Mouse (Mus musculus) neural tube, embryonic 15.5 days (tissue): ENCODE results near the gene Hist1h2ag. TPM values are rescaled to one million over a fixed set of nuclear protein-coding genes. Genes with fewer than 3 reads are reported as not detected.

Source experiments
- ATAC-seq: fragments of 200-750 bp; cut with Nextera tagmentation; 2 replicates; pipeline ENCODE4 v1.8.0; 2017; ENCODE audit warnings: mild to moderate bottlenecking, moderate TSS enrichment, moderate library complexity; ENCODE audit not compliant: low FRiP score
- H3K27ac ChIP-seq: fragments of 300-500 bp; sonication (generic); replicated peaks from 2 replicates; pipeline ENCODE4 v1.5.1; 2015; ENCODE audit warnings: mild to moderate bottlenecking, inconsistent platforms
- H3K27me3 ChIP-seq: fragments of 300-500 bp; sonication (generic); replicated peaks from 2 replicates; pipeline ENCODE4 v1.6.1; 2015; ENCODE audit warnings: inconsistent platforms
- H3K36me3 ChIP-seq: fragments of 300-500 bp; sonication (generic); 2 replicates; pipeline ENCODE4 v1.6.1; 2015; ENCODE audit warnings: inconsistent platforms
- H3K4me1 ChIP-seq: fragments of 300-500 bp; sonication (generic); 2 replicates; pipeline ENCODE4 v1.6.1; 2015; ENCODE audit warnings: inconsistent platforms
- H3K4me2 ChIP-seq: fragments of 300-500 bp; sonication (generic); 2 replicates; pipeline ENCODE4 v1.6.1; 2015; ENCODE audit warnings: inconsistent platforms, mild to moderate bottlenecking, moderate library complexity
- H3K4me3 ChIP-seq: fragments of 300-500 bp; sonication (generic); replicated peaks from 2 replicates; pipeline ENCODE4 v1.5.1; 2015; ENCODE audit warnings: mild to moderate bottlenecking, inconsistent platforms
- H3K9ac ChIP-seq: fragments of 300-500 bp; sonication (generic); replicated peaks from 2 replicates; pipeline ENCODE4 v1.6.1; 2015; ENCODE audit warnings: mild to moderate bottlenecking, inconsistent platforms
- H3K9me3 ChIP-seq: fragments of 300-500 bp; sonication (generic); replicated peaks from 2 replicates; pipeline ENCODE4 v1.6.1; 2016; ENCODE audit warnings: inconsistent platforms
- whole genome bisulfite sequencing: fragments of 180-500 bp; shearing (Covaris S2); methylation state at CpG from one replicate; pipeline ENCODE4 v1.1.7; 2015; ENCODE audit warnings: mixed read lengths; 5-methylcytosine and 5-hydroxymethylcytosine counted together
- polyA plus RNA-seq: library from polyadenylated mRNA; unstranded; fragments of >200 nt; fragmentation: Nextera tagmentation; extraction: Ambion mirVana; gene quantifications from 2 replicates; pipeline ENCODE4 v1.2.1, GENCODE M21; 2015

The Hist1h2ag gene
- polyA plus RNA-seq, 1 experiment from 2014 or later: 3.0 TPM

DNA sequence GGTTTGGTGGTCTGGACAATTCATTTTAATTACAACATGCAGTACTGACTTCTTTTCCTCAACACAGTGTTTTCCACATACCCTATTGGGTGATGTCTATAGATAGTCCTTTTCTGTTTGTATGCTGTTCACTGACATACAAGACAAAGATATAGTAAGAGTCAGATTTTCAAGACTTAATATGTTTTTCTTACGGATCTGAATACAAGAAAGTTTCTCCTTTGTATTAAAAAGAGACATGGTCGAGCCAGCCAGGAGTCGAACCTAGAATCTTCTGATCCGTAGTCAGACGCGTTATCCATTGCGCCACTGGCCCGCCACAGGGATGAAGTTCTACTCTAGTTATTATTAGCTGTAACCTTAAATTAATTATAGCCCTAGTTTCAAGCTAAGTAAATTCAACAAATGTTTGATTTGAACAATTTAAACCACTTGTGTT lies 21.8 kb downstream of the Hist1h2ag start:
- ATAC-seq: no peak
- Histone ChIP-seq H3K4me2 (peak overlapping the region; percentile 58), H3K9ac (no peak overlapping the region), H3K9me3 (no peaks in the 10 kb centered on the region), H3K27me3 (peaks cover 59% of the 10 kb centered on the region), H3K27ac (no peak overlapping the region), H3K4me1 (peaks cover 14% of the 10 kb centered on the region), H3K4me3 (peak overlapping the region; percentile 34), H3K36me3 (no peaks in the 10 kb centered on the region)
- under 1% methylated on average over 8 of the region's 8 CpGs for WGBS

DNA sequence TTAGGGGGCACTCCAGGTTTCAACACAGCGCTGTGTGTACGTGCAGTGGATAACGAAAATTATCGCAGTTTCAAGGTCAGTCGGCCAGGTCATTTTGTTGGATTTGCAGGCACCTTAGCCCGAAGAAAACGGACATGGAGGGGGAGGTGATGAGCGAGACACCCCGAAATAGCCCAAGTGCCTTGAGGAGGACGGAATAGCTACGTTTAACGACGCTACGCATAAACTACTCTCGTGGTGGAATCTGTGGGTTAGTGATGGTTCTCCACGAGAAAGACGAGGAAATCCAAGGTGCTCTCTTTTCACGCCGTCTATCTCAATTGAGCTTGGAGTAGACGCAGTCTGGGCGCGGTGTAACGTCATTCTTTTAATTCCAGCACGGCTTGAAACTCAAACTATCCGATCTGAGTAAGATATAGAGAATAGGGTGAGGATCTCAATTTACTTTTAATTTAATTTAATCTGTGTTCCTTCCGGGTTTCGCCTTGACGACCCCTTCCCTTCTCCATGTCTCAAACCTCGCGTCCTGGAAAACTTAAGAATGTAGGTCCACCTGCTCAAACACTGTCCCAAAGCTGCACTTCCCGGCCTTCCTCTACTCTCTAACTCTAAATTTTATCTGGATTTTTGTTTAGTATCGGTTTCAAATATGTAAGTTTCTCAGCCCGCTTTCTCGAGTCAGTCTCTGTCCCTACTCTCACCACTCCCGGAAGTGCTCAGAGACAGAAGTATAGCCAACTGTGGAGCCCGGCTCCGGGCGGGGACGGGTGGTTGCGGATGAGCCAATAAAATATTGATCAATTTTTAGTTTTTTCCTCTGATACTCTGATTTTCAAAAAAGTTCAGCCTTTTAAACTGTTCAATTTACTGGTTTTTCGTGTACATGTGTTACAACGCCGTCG lies 22.6 kb downstream of the Hist1h2ag start:
- Histone ChIP-seq H3K4me2 (peak overlapping the region; percentile 58), H3K9me3 (no peaks in the 10 kb centered on the region), H3K4me3 (peak overlapping the region; percentile 34), H3K36me3 (no peaks in the 10 kb centered on the region), H3K27me3 (peaks cover 65% of the 10 kb centered on the region), H3K9ac (no peak overlapping the region), H3K27ac (no peak overlapping the region), H3K4me1 (peaks cover 12% of the 10 kb centered on the region)
- no peak for ATAC-seq
- WGBS: under 1% methylated on average over 44 of the region's 44 CpGs

DNA sequence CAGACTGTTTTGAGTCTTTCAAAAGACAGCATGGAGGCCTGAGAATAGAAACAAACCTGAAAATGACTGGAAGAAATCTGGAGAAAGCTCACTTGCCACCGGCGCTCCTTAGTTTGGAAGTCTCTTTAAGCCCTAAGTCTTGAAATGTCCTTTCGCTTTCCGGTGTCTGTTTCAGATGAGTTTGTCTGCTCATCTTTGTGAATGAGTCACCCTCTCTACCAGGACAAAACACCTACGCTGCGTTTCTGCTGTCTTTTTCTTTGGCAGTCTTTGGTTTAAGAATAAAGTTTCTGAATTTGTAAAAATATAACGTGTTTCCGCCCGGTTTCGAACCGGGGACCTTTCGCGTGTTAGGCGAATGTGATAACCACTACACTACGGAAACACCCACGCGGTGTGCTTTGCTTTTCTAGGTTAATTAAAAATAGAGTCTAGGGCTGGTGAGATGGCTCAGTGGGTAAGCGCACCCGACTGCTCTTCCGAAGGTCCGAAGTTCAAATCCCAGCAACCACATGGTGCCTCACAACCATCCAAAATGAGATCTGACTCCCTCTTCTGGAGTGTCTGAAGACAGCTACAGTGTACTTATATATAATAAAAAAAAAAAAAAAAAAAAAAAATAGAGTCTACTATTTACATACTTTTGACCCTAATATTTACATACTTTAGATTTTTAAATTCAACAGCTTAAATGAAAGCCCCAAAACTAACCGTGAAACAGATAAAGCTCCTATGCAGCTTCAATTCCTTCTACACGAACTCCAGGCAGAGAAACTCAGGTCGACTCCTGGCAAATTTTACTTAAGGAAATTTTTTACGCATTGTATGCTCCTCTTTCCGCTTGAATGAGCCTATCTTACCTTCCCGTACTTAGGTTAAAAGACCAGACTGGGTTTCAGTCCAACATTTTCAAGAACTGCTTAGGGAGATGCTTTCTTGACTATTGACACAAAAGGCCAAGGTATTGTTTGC lies 27.0 kb downstream of the Hist1h2ag start:
- peaks cover 4% of the 10 kb centered on the region; the same call in 1 of the 2 replicates for H3K4me1 ChIP-seq
- H3K9me3 ChIP-seq: no peaks in the 10 kb centered on the region
- no peaks in the 10 kb centered on the region for H3K36me3 ChIP-seq
- WGBS: 16% methylated on average over 27 of the region's 27 CpGs
- no peak overlapping the region for H3K27ac ChIP-seq
- H3K9ac ChIP-seq: no peak overlapping the region
- peaks cover 82% of the 10 kb centered on the region for H3K27me3 ChIP-seq
- no peak overlapping the region for H3K4me3 ChIP-seq
- ATAC-seq: no peak; the same call in 1 of the 2 replicates
- no peak overlapping the region for H3K4me2 ChIP-seq

DNA sequence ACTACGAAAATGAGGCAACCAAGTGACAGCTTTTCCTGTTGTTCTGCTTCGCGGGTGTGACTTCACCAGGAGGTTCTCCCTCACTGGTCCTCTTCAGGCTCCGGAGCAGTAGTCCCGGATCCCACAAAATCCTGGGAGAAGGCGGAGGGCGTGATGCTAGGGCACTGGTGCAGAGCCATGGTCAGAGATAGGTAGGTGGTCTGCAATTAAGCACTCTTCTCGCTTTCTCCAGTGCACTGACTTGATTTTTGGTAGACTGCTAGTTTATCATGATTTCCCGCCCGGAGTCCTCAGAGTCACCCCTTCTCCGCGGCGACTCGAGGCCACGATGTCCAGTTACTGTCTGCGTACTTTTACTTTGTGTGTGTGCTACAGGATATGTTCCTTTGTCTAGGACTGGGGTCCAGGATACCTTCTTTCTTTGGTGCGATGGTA lies 28.3 kb downstream of the Hist1h2ag start:
- peak overlapping the region; percentile 27 for H3K4me2 ChIP-seq
- no peak overlapping the region for H3K4me3 ChIP-seq
- no peak overlapping the region for H3K27ac ChIP-seq
- H3K27me3 ChIP-seq: peaks cover 85% of the 10 kb centered on the region
- no peak overlapping the region for H3K9ac ChIP-seq
- ATAC-seq: no peak
- no peaks in the 10 kb centered on the region for H3K4me1 ChIP-seq
- H3K9me3 ChIP-seq: no peaks in the 10 kb centered on the region
- no peaks in the 10 kb centered on the region for H3K36me3 ChIP-seq
- 12% methylated on average over 17 of the region's 17 CpGs for WGBS

DNA sequence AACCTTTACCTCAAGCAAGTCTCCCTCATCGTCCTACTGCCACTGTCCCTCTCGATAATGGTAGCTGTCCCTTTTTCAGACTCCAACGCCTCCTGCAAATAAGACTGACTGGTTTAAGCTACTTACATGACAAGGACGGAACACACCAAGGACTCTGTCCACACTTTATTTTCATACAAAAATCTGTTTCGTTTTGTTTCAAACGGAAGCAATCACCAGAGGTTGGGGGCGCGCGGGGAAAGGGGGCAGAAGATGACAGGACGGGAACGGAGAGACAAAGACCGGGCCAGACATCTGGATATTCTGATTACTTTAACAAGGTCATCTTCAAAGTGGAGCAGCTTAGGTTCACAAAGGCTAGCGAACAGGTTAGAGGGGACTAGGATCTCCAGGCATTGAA lies 29.0 kb downstream of the Hist1h2ag start:
- 18% methylated on average over 13 of the region's 13 CpGs for WGBS
- no peak overlapping the region for H3K9ac ChIP-seq
- H3K36me3 ChIP-seq: no peaks in the 10 kb centered on the region
- H3K9me3 ChIP-seq: no peaks in the 10 kb centered on the region
- H3K4me2 ChIP-seq: no peak overlapping the region
- no peak overlapping the region for H3K4me3 ChIP-seq
- H3K27ac ChIP-seq: no peak overlapping the region
- no peak for ATAC-seq
- peaks cover 85% of the 10 kb centered on the region for H3K27me3 ChIP-seq
- H3K4me1 ChIP-seq: no peaks in the 10 kb centered on the region

DNA sequence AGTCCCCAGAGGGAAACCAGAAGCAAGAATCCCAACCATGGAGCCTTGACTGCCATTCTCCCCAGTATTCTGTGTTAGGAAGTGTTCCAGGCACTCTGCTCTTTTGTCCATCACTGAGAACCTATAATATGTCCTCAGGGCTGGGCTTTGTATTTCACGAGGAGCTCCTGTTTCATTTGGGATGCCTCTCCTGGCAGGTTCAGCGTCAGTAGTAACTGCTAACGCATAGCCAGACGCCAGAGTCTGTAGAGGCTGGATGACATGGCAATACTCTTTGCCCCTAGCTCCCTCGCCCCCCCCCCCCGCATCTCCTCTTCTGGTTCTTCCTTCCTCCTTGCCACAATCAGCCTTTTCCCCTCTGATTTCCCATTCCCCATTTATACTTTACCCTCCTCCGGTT lies 33.1 kb downstream of the Hist1h2ag start, which contains the start of gene Prss16:
Gene Prss16, minus strand, starts transcription at position 101 of the 400 bp plus-strand sequence.
- WGBS: 23% methylated on average over 6 of the region's 7 CpGs
- Histone ChIP-seq H3K4me2 (no peak within 1 kb of the TSS), H3K4me3 (no peak within 1 kb of the TSS), H3K9ac (no peak within 1 kb of the TSS), H3K27me3 (peaks cover 92% of the 10 kb centered on the region), H3K4me1 (peaks cover 17% of the 10 kb centered on the region), H3K9me3 (no peaks in the 10 kb centered on the region), H3K27ac (no peak within 1 kb of the TSS), H3K36me3 (no peaks in the 10 kb centered on the region)
- no peak for ATAC-seq

DNA sequence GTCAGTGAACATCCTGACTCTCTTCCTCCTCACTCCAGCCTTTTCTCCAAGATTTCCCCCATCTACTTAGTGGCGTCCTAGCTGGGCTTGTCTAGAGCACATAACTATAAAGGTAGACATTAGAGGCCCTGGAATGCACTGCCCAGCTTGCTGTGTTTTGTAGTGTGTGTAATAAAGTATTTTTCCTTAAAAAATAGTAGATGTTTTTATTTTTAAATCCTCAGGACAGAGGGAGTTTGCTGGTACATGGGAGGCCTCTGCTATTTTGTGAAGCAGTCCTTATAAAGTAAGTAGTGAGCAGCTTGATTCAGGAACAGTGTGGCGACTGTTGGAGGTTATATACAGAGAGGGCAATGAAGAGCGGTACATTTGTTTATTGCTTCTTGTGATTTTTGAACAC lies 34.0 kb downstream of the Hist1h2ag start:
- 80% methylated on average over 3 of the region's 3 CpGs for WGBS
- no peaks in the 10 kb centered on the region for H3K9me3 ChIP-seq
- H3K4me1 ChIP-seq: peaks cover 17% of the 10 kb centered on the region

DNA sequence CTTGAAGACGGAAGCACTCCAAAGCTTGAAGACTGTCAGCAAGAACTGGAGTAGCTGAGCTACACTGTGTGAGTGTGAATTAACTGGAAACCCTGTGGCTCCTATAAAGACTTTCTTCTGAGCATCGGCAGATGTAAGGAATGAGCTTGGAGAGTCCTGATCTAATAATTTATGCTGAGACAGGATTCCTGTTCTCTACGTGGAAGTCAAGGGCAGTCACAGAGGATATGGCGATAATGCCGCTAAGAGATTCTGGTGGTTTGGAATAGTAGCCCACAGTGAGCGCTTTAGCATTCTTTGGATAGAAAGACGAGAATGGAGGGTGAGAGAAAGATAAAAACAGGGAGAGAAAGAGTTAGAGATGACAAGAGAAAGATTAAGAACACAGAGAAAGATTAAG lies 34.9 kb downstream of the Hist1h2ag start:
- Histone ChIP-seq H3K4me3 (no peak overlapping the region), H3K27me3 (peaks cover 95% of the 10 kb centered on the region), H3K4me1 (peaks cover 17% of the 10 kb centered on the region), H3K36me3 (no peaks in the 10 kb centered on the region), H3K4me2 (no peak overlapping the region), H3K9me3 (no peaks in the 10 kb centered on the region), H3K27ac (no peak overlapping the region), H3K9ac (no peak overlapping the region)
- 45% methylated on average over 7 of the region's 7 CpGs for WGBS
- ATAC-seq: no peak

More for the DNA sequence above, 34.0 kb downstream of the Hist1h2ag start:
- ATAC-seq: no peak
- Histone ChIP-seq H3K4me3 (no peak overlapping the region), H3K36me3 (no peaks in the 10 kb centered on the region), H3K27ac (no peak overlapping the region), H3K27me3 (peaks cover 92% of the 10 kb centered on the region), H3K4me2 (no peak overlapping the region), H3K9ac (no peak overlapping the region)

DNA sequence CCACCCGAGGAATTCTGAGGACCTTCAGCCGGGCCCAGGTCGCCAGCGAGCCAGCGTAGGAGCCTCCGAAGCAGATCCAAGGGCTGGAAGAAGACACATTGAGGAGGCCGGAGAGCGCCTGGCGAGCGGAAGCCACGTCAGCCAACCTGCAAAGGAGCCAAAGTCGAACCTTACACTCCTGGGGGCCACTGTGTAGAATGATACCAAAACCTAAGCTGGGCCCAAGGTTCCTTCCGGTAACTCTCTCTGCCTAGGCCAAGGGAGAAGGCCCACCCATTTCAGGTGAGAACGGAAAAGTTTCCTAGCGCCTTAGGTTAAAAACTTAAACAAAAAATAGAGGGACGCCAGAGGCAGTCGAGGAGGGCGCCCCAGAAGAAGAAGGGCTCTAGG lies 35.6 kb downstream of the Hist1h2ag start:
- Histone ChIP-seq H3K27me3 (peaks cover 95% of the 10 kb centered on the region), H3K4me3 (peak overlapping the region; percentile 36), H3K9me3 (no peaks in the 10 kb centered on the region), H3K9ac (no peak overlapping the region), H3K4me2 (peak overlapping the region; percentile 64), H3K4me1 (peaks cover 17% of the 10 kb centered on the region), H3K36me3 (no peaks in the 10 kb centered on the region), H3K27ac (no peak overlapping the region)
- ATAC-seq: no peak
- WGBS: 3% methylated on average over 18 of the region's 18 CpGs

DNA sequence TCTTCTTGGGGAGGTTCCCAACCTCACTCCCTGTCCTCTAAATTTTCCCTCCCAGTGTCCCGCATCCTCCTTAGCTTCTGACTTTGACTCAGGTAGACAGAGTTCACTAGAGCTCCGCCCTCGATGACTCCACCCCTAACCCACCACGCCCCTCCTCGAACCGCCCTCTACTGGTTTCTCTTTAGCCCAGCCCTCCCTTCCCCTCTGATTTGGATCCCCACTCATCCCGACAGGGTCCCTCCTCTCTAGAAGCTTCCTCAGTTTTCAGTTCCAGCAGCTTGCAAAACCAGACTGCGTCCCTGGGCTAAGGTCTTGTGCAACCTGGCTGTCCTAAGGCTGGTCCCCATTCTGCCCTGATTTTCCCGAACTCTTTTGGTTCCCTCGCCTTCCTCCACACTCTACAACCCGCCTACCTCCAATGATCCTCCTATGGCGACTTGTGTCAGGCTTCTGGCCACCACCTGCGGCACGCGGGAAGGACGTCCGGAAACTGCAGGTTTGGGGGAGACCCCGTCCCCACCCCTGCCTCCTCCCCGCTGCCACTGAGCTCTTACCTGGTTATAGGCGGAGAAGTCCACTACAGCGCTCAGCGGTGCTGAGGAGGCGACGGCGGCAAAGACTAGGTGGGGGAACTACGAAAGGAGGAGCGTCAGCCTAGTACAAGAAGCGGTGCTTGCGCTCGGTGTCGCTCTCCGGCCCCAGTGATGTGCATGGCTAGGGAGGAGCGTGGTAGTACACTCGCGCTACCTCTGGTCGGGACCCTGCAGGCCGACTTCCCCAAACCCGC lies 36.2 kb downstream of the Hist1h2ag start:
- peak; percentile 21; the same call in 1 of the 2 replicates for ATAC-seq
- H3K36me3 ChIP-seq: no peaks in the 10 kb centered on the region
- peaks cover 17% of the 10 kb centered on the region for H3K4me1 ChIP-seq
- H3K9ac ChIP-seq: 0 out of 2 replicates have a peak overlapping the region, but pooled peaks have one; percentile 8
- peak overlapping the region; percentile 64 for H3K4me2 ChIP-seq
- peak overlapping the region; percentile 36 for H3K4me3 ChIP-seq
- H3K27ac ChIP-seq: no peak overlapping the region
- peaks cover 98% of the 10 kb centered on the region for H3K27me3 ChIP-seq
- WGBS: under 1% methylated on average over 38 of the region's 38 CpGs
- no peaks in the 10 kb centered on the region for H3K9me3 ChIP-seq
